Mouse (Mus musculus): ENCODE results near the gene Vps52. TPM values are rescaled to one million over a fixed set of nuclear protein-coding genes. Genes with fewer than 3 reads are reported as not detected.
"Not testable (repeated sequence)": the region's sequence is repeated elsewhere in the genome, so short reads cannot be mapped to it uniquely, and the experiment has no call there.

Vps52 gene
- total and polyA plus RNA-seq, 3 experiments = 38.1 to 47.8 (median 39.1) TPM

GRCm38 (mm10) chr17:34000150-34000537, 44.5 kb downstream of the Vps52 start, which contains the start of gene H2-K1:
Gene H2-K1 (minus strand): TSS chr17:34000347.
- under 1% methylated on average over 27 of the region's 30 CpGs for WGBS
- TF ChIP-seq POLR2A (IDR thresholded peaks at IDR 0.05; ENCODE audit: insufficient read depth, low read depth, low read length) (peak; percentile 99), EP300 (IDR thresholded peaks at IDR 0.05; ENCODE audit: insufficient read depth, low read depth, low read length) (peak; percentile 32; the same call in 1 of the 2 replicates), CTCF (IDR thresholded peaks at IDR 0.05) (no peak)
- Histone ChIP-seq H3K79me2 (replicated peaks; ENCODE audit: control insufficient read depth, insufficient read depth, low read length) (no peaks in the 10 kb centered on the region), H3K27ac (peak within 1 kb of the TSS; percentile 77), H3K36me3 (ENCODE audit: control insufficient read depth, insufficient read depth, low read length) (no peaks in the 10 kb centered on the region), H3K4me1 (ENCODE audit: control insufficient read depth, insufficient read depth, low read length) (no peaks in the 10 kb centered on the region; the same call in none of the 2 replicates), H3K27me3 (ENCODE audit: control insufficient read depth, insufficient read depth, low read length) (no peaks in the 10 kb centered on the region), H3K9ac (ENCODE audit: low read depth, low read length) (peak within 1 kb of the TSS; percentile 94), H3K4me3 (peak within 1 kb of the TSS; percentile 71)
- peak; percentile 92 to 95 for DNase-seq
- intact Hi-C loops (cut with DNase I) = no loop called here

- DNase-seq; H3K27me3 ChIP-seq (ENCODE audit: control insufficient read depth, insufficient read depth, low read length); intact Hi-C loops (cut with DNase I); H3K79me2 ChIP-seq (replicated peaks; ENCODE audit: control insufficient read depth, insufficient read depth, low read length); H3K4me1 ChIP-seq (ENCODE audit: control insufficient read depth, insufficient read depth, low read length); H3K36me3 ChIP-seq (ENCODE audit: control insufficient read depth, insufficient read depth, low read length); H3K4me3 ChIP-seq: not testable (repeated sequence)
- Histone ChIP-seq H3K9ac (ENCODE audit: low read depth, low read length) (peak overlapping the region; percentile 35), H3K27ac (peak overlapping the region; percentile 77)
- 67% methylated on average over 2 of the region's 2 CpGs for WGBS
Observed at GRCm38 (mm10) chr17:34000796-34001195, 45.2 kb downstream of the Vps52 start.

GRCm38 (mm10) chr17:34003426-34003825, 47.8 kb downstream of the Vps52 start:
- H3K27me3 ChIP-seq (ENCODE audit: control insufficient read depth, insufficient read depth, low read length) = peaks cover 3% of the 10 kb centered on the region; the same call in 1 of the 2 replicates
- H3K36me3 ChIP-seq (ENCODE audit: control insufficient read depth, insufficient read depth, low read length) = no peaks in the 10 kb centered on the region
- H3K79me2 ChIP-seq (replicated peaks; ENCODE audit: control insufficient read depth, insufficient read depth, low read length) = no peaks in the 10 kb centered on the region
- no peak overlapping the region for H3K27ac ChIP-seq
- no peak for TF ChIP-seq POLR2A (IDR thresholded peaks at IDR 0.05; ENCODE audit: insufficient read depth, low read depth, low read length)
- no peak for TF ChIP-seq EP300 (IDR thresholded peaks at IDR 0.05; ENCODE audit: insufficient read depth, low read depth, low read length)
- TF ChIP-seq CTCF (IDR thresholded peaks at IDR 0.05) = peak; percentile 77
- H3K4me1 ChIP-seq (ENCODE audit: control insufficient read depth, insufficient read depth, low read length) = no peaks in the 10 kb centered on the region; the same call in none of the 2 replicates
- H3K9ac ChIP-seq (ENCODE audit: low read depth, low read length) = no peak overlapping the region
- DNase-seq = peak in 1 of 2 experiments; percentile 58
- no peak overlapping the region for H3K4me3 ChIP-seq
- WGBS = 7% methylated on average over 5 of the region's 5 CpGs
- intact Hi-C loops (cut with DNase I) = no loop called here

GRCm38 (mm10) chr17:34006570-34006969, 51.0 kb downstream of the Vps52 start:
- 28% methylated on average over 2 of the region's 2 CpGs for WGBS
- no peaks in the 10 kb centered on the region for H3K4me1 ChIP-seq (ENCODE audit: control insufficient read depth, insufficient read depth, low read length)
- no peak overlapping the region for H3K27ac ChIP-seq
- no peak overlapping the region for H3K9ac ChIP-seq (ENCODE audit: low read depth, low read length)
- no peak for DNase-seq
- peaks cover 3% of the 10 kb centered on the region; the same call in 1 of the 2 replicates for H3K27me3 ChIP-seq (ENCODE audit: control insufficient read depth, insufficient read depth, low read length)
- TF ChIP-seq POLR2A (IDR thresholded peaks at IDR 0.05; ENCODE audit: insufficient read depth, low read depth, low read length) (no peak), EP300 (IDR thresholded peaks at IDR 0.05; ENCODE audit: insufficient read depth, low read depth, low read length) (no peak), CTCF (IDR thresholded peaks at IDR 0.05) (no peak)
- H3K79me2 ChIP-seq (replicated peaks; ENCODE audit: control insufficient read depth, insufficient read depth, low read length) = no peaks in the 10 kb centered on the region
- H3K4me3 ChIP-seq = no peak overlapping the region
- H3K36me3 ChIP-seq (ENCODE audit: control insufficient read depth, insufficient read depth, low read length) = no peaks in the 10 kb centered on the region
- intact Hi-C loops (cut with DNase I) = no loop called here

GRCm38 (mm10) chr17:34010156-34010555, 54.5 kb downstream of the Vps52 start:
- Histone ChIP-seq H3K27me3 (ENCODE audit: control insufficient read depth, insufficient read depth, low read length) (peaks cover 3% of the 10 kb centered on the region; the same call in 1 of the 2 replicates), H3K27ac (no peak overlapping the region), H3K4me1 (ENCODE audit: control insufficient read depth, insufficient read depth, low read length) (no peaks in the 10 kb centered on the region), H3K9ac (ENCODE audit: low read depth, low read length) (no peak overlapping the region), H3K4me3 (no peak overlapping the region), H3K36me3 (ENCODE audit: control insufficient read depth, insufficient read depth, low read length) (no peaks in the 10 kb centered on the region), H3K79me2 (replicated peaks; ENCODE audit: control insufficient read depth, insufficient read depth, low read length) (no peaks in the 10 kb centered on the region)
- 66% methylated on average over 5 of the region's 5 CpGs for WGBS
- TF ChIP-seq EP300 (IDR thresholded peaks at IDR 0.05; ENCODE audit: insufficient read depth, low read depth, low read length) = no peak
- TF ChIP-seq POLR2A (IDR thresholded peaks at IDR 0.05; ENCODE audit: insufficient read depth, low read depth, low read length) = no peak
- no peak for TF ChIP-seq CTCF (IDR thresholded peaks at IDR 0.05)
- intact Hi-C loops (cut with DNase I) = no loop called here
- DNase-seq = no peak

- 96% methylated on average over 8 of the region's 8 CpGs for WGBS
- Histone ChIP-seq H3K36me3 (ENCODE audit: control insufficient read depth, insufficient read depth, low read length) (no peaks in the 10 kb centered on the region), H3K4me3 (no peak overlapping the region), H3K4me1 (ENCODE audit: control insufficient read depth, insufficient read depth, low read length) (no peaks in the 10 kb centered on the region), H3K9ac (ENCODE audit: low read depth, low read length) (no peak overlapping the region), H3K79me2 (replicated peaks; ENCODE audit: control insufficient read depth, insufficient read depth, low read length) (no peaks in the 10 kb centered on the region), H3K27ac (no peak overlapping the region), H3K27me3 (ENCODE audit: control insufficient read depth, insufficient read depth, low read length) (no peaks in the 10 kb centered on the region)
- no peak for TF ChIP-seq CTCF (IDR thresholded peaks at IDR 0.05)
- no peak for TF ChIP-seq POLR2A (IDR thresholded peaks at IDR 0.05; ENCODE audit: insufficient read depth, low read depth, low read length)
- TF ChIP-seq EP300 (IDR thresholded peaks at IDR 0.05; ENCODE audit: insufficient read depth, low read depth, low read length) = no peak
- DNase-seq = no peak
- intact Hi-C loops (cut with DNase I) = no loop called here
Observed at GRCm38 (mm10) chr17:34013436-34013835, 57.8 kb downstream of the Vps52 start.

Other genes with a start within 250 kb of the Vps52 start
Only the 30 nearest of the 33 such genes appear.
- 100 to 1,000 TPM; 238 to 272 TPM for gene Rab11b, start 195.3 kb upstream of the Vps52 start, total RNA-seq (2021)
- 388 and 477 TPM in 2 replicates for gene Rab11b, start 195.3 kb upstream of the Vps52 start, polyA plus RNA-seq (2012; rRNA removed)
- 1 to 10 TPM; 4.7 to 7.2 TPM for gene Angptl4, start 174.0 kb upstream of the Vps52 start, total RNA-seq (2021)
- gene Angptl4, start 174.0 kb upstream of the Vps52 start, polyA plus RNA-seq (2012; rRNA removed) = 13.2 and 18.9 TPM in 2 replicates
- gene Kank3, start 145.3 kb upstream of the Vps52 start, total RNA-seq (2021) = 10 to 100 TPM; 54.6 to 61.0 TPM
- 139 and 168 TPM in 2 replicates for gene Kank3, start 145.3 kb upstream of the Vps52 start, polyA plus RNA-seq (2012; rRNA removed)
- gene Rps28, start 131.2 kb upstream of the Vps52 start, total RNA-seq (2021) = 100 to 1,000 TPM; 683 to 757 TPM
- 329 and 480 TPM in 2 replicates for gene Rps28, start 131.2 kb upstream of the Vps52 start, polyA plus RNA-seq (2012; rRNA removed)
- gene Ndufa7, start 131.2 kb upstream of the Vps52 start, total RNA-seq (2021) = 100 to 1,000 TPM; 609 to 707 TPM
- gene Ndufa7, start 131.2 kb upstream of the Vps52 start, polyA plus RNA-seq (2012; rRNA removed) = 755 and 759 TPM in 2 replicates
- 10 to 100 TPM; 27.8 to 34.3 TPM for gene Cd320, start 112.7 kb upstream of the Vps52 start, total RNA-seq (2021)
- gene Cd320, start 112.7 kb upstream of the Vps52 start, polyA plus RNA-seq (2012; rRNA removed) = 36.1 and 46.9 TPM in 2 replicates
- gene Gm7029, start 82.0 kb upstream of the Vps52 start, total RNA-seq (2021) = not detected
- gene Gm7029, start 82.0 kb upstream of the Vps52 start, polyA plus RNA-seq (2012; rRNA removed) = not detected in 2 replicates
- gene Kifc1, start 65.2 kb upstream of the Vps52 start, total RNA-seq (2021) = under 1 TPM; 0.57 to 0.66 TPM
- 0.59 and 0.94 TPM in 2 replicates for gene Kifc1, start 65.2 kb upstream of the Vps52 start, polyA plus RNA-seq (2012; rRNA removed)
- gene Platr17, start 50.7 kb upstream of the Vps52 start, total RNA-seq (2021) = not detected
- gene Platr17, start 50.7 kb upstream of the Vps52 start, polyA plus RNA-seq (2012; rRNA removed) = not detected in 2 replicates
- gene Daxx, start 46.4 kb upstream of the Vps52 start, total RNA-seq (2021) = 10 to 100 TPM; 11.5 to 16.4 TPM
- 18.5 and 20.5 TPM in 2 replicates for gene Daxx, start 46.4 kb upstream of the Vps52 start, polyA plus RNA-seq (2012; rRNA removed)
- gene Tapbp, start 39.9 kb upstream of the Vps52 start, total RNA-seq (2021) = 100 to 1,000 TPM in 1 of 2 experiments, 10 to 100 TPM in 1; 98.9 to 124 TPM
- gene Tapbp, start 39.9 kb upstream of the Vps52 start, polyA plus RNA-seq (2012; rRNA removed) = 62.5 and 75.7 TPM in 2 replicates
- 10 to 100 TPM; 13.7 to 18.8 TPM for gene Zbtb22, start 39.9 kb upstream of the Vps52 start, total RNA-seq (2021)
- gene Zbtb22, start 39.9 kb upstream of the Vps52 start, polyA plus RNA-seq (2012; rRNA removed) = 24.6 and 26.8 TPM in 2 replicates
- gene Rgl2, start 26.3 kb upstream of the Vps52 start, total RNA-seq (2021) = 10 to 100 TPM; 33.2 to 36.0 TPM
- gene Rgl2, start 26.3 kb upstream of the Vps52 start, polyA plus RNA-seq (2012; rRNA removed) = 89.1 and 101 TPM in 2 replicates
- 10 to 100 TPM; 77.7 to 81.0 TPM for gene Pfdn6, start 15.5 kb upstream of the Vps52 start, total RNA-seq (2021)
- 28.0 and 29.6 TPM in 2 replicates for gene Pfdn6, start 15.5 kb upstream of the Vps52 start, polyA plus RNA-seq (2012; rRNA removed)
- 10 to 100 TPM in 1 of 2 experiments, 1 to 10 TPM in 1; 8.8 to 10.0 TPM for gene Wdr46, start 15.2 kb upstream of the Vps52 start, total RNA-seq (2021)
- 8.7 and 9.1 TPM in 2 replicates for gene Wdr46, start 15.2 kb upstream of the Vps52 start, polyA plus RNA-seq (2012; rRNA removed)
- 1 to 10 TPM; 1.8 to 1.9 TPM for gene B3galt4, start 4.3 kb upstream of the Vps52 start, total RNA-seq (2021)
- gene B3galt4, start 4.3 kb upstream of the Vps52 start, polyA plus RNA-seq (2012; rRNA removed) = 2.4 and 3.4 TPM in 2 replicates
- 100 to 1,000 TPM; 364 to 420 TPM for gene Rps18, start 189 bp downstream of the Vps52 start, total RNA-seq (2021)
- 180 and 194 TPM in 2 replicates for gene Rps18, start 189 bp downstream of the Vps52 start, polyA plus RNA-seq (2012; rRNA removed)
- gene H2-K1, start 44.5 kb downstream of the Vps52 start, total RNA-seq (2021) = 100 to 1,000 TPM; 103 to 117 TPM
- gene H2-K1, start 44.5 kb downstream of the Vps52 start, polyA plus RNA-seq (2012; rRNA removed) = 655 and 1,075 TPM in 2 replicates
- gene Ring1, start 68.9 kb downstream of the Vps52 start, total RNA-seq (2021) = 10 to 100 TPM; 13.0 to 13.1 TPM
- gene Ring1, start 68.9 kb downstream of the Vps52 start, polyA plus RNA-seq (2012; rRNA removed) = 18.6 and 20.8 TPM in 2 replicates
- gene H2-Ke6, start 72.2 kb downstream of the Vps52 start, total RNA-seq (2021) = 100 to 1,000 TPM; 112 to 138 TPM
- 87.0 and 91.6 TPM in 2 replicates for gene H2-Ke6, start 72.2 kb downstream of the Vps52 start, polyA plus RNA-seq (2012; rRNA removed)
- gene Slc39a7, start 75.9 kb downstream of the Vps52 start, total RNA-seq (2021) = 10 to 100 TPM; 76.0 to 79.8 TPM
- gene Slc39a7, start 75.9 kb downstream of the Vps52 start, polyA plus RNA-seq (2012; rRNA removed) = 64.0 and 72.5 TPM in 2 replicates
- gene Rxrb, start 76.0 kb downstream of the Vps52 start, total RNA-seq (2021) = 10 to 100 TPM; 39.1 to 42.4 TPM
- gene Rxrb, start 76.0 kb downstream of the Vps52 start, polyA plus RNA-seq (2012; rRNA removed) = 38.8 and 41.3 TPM in 2 replicates
- gene Col11a2, start 83.6 kb downstream of the Vps52 start, total RNA-seq (2021) = 1 to 10 TPM in 1 of 2 experiments, under 1 TPM in 1; 0.89 to 1.8 TPM
- 0.98 and 1.7 TPM in 2 replicates for gene Col11a2, start 83.6 kb downstream of the Vps52 start, polyA plus RNA-seq (2012; rRNA removed)
- gene H2-Oa, start 136.5 kb downstream of the Vps52 start, total RNA-seq (2021) = under 1 TPM; 0.20 to 0.29 TPM
- 0.79 and 3.2 TPM in 2 replicates for gene H2-Oa, start 136.5 kb downstream of the Vps52 start, polyA plus RNA-seq (2012; rRNA removed)
- 1 to 10 TPM; 4.0 to 7.5 TPM for gene H2-DMa, start 163.7 kb downstream of the Vps52 start, total RNA-seq (2021)
- gene H2-DMa, start 163.7 kb downstream of the Vps52 start, polyA plus RNA-seq (2012; rRNA removed) = 12.2 and 21.3 TPM in 2 replicates
- gene Brd2, start 166.8 kb downstream of the Vps52 start, total RNA-seq (2021) = 10 to 100 TPM; 67.6 to 71.1 TPM
- gene Brd2, start 166.8 kb downstream of the Vps52 start, polyA plus RNA-seq (2012; rRNA removed) = 78.9 and 118 TPM in 2 replicates
- 1 to 10 TPM; 2.1 to 2.3 TPM for gene H2-DMb2, start 187.5 kb downstream of the Vps52 start, total RNA-seq (2021)
- 2.3 and 7.6 TPM in 2 replicates for gene H2-DMb2, start 187.5 kb downstream of the Vps52 start, polyA plus RNA-seq (2012; rRNA removed)
- 1 to 10 TPM; 1.6 to 2.2 TPM for gene H2-DMb1, start 197.3 kb downstream of the Vps52 start, total RNA-seq (2021)
- 8.9 and 19.1 TPM in 2 replicates for gene H2-DMb1, start 197.3 kb downstream of the Vps52 start, polyA plus RNA-seq (2012; rRNA removed)
- gene Tap1, start 231.7 kb downstream of the Vps52 start, total RNA-seq (2021) = 1 to 10 TPM; 3.4 to 7.2 TPM
- gene Tap1, start 231.7 kb downstream of the Vps52 start, polyA plus RNA-seq (2012; rRNA removed) = 10.9 and 11.7 TPM in 2 replicates
- gene Psmb9, start 232.0 kb downstream of the Vps52 start, total RNA-seq (2021) = 10 to 100 TPM in 1 of 2 experiments, 1 to 10 TPM in 1; 6.9 to 13.5 TPM
- 16.0 and 20.5 TPM in 2 replicates for gene Psmb9, start 232.0 kb downstream of the Vps52 start, polyA plus RNA-seq (2012; rRNA removed)

Measured in heart, adult 2 months (tissue).